Mouse (Mus musculus) cortical plate, adult 2 months (tissue): ENCODE data around the gene Slc22a17. TPM values are rescaled to one million over a fixed set of nuclear protein-coding genes. Genes with fewer than 3 reads are reported as not detected.

ENCODE experiments used
- H3K27ac ChIP-seq: fragments of 200-500 bp; 2 replicates; pipeline ENCODE4 v1.5.1; 2012; ENCODE audit warnings: low read length, control low read depth, inconsistent platforms; ENCODE audit not compliant: insufficient read depth
- H3K4me1 ChIP-seq: fragments of 200-500 bp; 2 replicates; pipeline ENCODE4 v1.6.1; 2011; ENCODE audit warnings: low read length; ENCODE audit not compliant: control insufficient read depth, insufficient read depth
- H3K4me3 ChIP-seq: fragments of 200-500 bp; 2 replicates; pipeline ENCODE4 v1.5.1; 2011; ENCODE audit warnings: mild to moderate bottlenecking, low read length, control low read depth; ENCODE audit not compliant: insufficient read depth
- CTCF ChIP-seq: fragments of 200-500 bp; IDR thresholded peaks from 2 replicates; pipeline ENCODE4 v1.5.1; 2011; ENCODE audit warnings: mild to moderate bottlenecking, control low read depth, low read length; ENCODE audit not compliant: insufficient read depth; ENCODE audit errors: extremely low read depth
- POLR2A ChIP-seq: fragments of 200-500 bp; IDR thresholded peaks from 2 replicates; pipeline ENCODE4 v1.6.1; 2011; ENCODE audit warnings: mild to moderate bottlenecking, low read length, control low read depth; ENCODE audit not compliant: insufficient read depth; ENCODE audit errors: extremely low read depth
- polyA plus RNA-seq: library from polyadenylated mRNA; depleted of rRNA; stranded (reverse); fragments of >200 nt; gene quantifications from 2 replicates; pipeline ENCODE4 v1.2.3, GENCODE M21; 2012

Gene Slc22a17
- polyA plus RNA-seq, 1 experiment = 776 TPM

DNA sequence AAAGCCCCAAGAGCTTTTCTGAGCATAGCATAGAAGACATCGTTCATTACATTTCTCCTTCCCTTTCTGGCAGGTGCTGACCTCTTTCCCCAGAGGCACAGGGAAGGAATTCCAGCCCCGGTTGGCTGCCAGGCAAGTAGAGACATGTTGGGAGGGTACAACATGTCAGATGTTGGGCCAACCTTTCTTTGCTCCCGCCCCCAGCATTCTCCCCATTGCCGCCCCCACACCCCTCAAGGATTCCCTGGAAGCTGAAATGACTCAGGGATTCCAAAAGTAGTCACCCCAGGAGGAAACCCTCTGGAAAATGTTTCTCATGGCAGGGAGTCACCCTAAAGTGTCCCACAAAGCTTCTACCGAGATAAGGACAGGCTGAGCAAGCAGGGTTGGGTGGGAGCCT, 16.9 kb upstream of the Slc22a17 start:
- Histone ChIP-seq H3K4me1 (no peaks in the 10 kb centered on the region), H3K27ac (no peak overlapping the region), H3K4me3 (no peak overlapping the region)
- TF ChIP-seq POLR2A (no peak), CTCF (no peak)

DNA sequence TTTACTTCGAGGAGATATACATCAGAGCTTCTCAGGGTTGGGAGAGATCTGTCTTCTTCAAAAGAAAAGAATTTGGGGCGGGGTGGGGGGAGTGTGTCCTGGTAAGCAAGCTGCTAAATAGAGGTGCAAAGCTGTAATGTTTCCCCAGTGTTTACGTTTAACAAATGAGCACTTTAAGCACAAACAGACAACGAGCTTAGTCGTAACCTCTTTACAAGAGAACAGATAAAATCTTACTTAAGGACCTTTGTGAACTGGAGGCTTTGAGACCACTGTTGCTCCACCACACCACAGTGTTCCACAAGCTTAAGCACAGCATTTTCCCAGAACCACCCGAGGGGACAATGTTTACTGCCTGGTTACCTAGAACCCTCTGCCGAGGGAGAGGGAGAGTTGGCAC, 14.4 kb upstream of the Slc22a17 start:
- H3K27ac ChIP-seq = 0 out of 2 replicates have a peak overlapping the region, but pooled peaks have one; percentile 54
- no peaks in the 10 kb centered on the region for H3K4me1 ChIP-seq
- TF ChIP-seq POLR2A = no peak
- no peak for TF ChIP-seq CTCF
- H3K4me3 ChIP-seq = no peak overlapping the region; the same call in 1 of the 2 replicates

DNA sequence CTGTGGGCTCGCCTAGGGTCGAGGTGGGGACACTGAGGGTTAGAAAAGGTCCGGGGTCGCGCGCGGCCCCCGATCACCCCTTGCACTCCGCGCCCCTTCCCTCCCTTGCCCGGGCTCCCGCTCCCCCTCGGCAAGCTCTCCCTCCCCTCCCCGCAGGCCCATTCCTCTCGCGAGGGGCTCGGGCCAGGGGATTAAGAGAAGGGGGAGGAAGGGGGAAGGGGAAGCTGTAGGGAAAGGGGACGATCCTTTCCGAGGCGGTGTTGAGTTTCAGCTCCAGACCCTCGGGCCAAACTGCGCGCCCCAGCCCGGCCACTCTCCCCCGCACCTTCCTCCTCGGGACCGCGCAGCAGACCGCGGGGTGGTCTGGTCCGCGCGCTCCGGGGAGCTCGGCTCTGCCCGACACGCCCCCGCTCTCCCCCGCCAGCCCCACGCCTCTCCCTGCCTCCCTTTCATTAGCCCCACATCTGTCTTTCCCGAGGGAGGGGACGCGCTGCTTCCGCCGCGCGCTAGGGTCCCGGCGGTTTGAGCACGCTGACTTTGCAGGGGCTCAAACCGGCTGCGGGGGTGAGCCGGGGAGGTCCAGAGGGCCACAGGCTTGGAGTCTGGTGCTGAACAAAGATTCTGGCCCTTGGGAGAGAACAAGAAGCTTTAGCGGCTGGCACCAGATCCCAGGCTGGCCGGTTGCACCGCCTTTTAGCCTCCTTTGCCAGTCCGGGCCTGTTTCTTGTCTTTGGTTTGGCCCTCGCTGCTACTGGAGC, 13.6 kb upstream of the Slc22a17 start:
- TF ChIP-seq POLR2A (0 out of 2 replicates have a peak, but pooled peaks have one; percentile 27), CTCF (no peak)
- peak overlapping the region; percentile 56 for H3K4me3 ChIP-seq
- 0 out of 2 replicates have a peak overlapping the region, but pooled peaks have one; percentile 54 for H3K27ac ChIP-seq

DNA sequence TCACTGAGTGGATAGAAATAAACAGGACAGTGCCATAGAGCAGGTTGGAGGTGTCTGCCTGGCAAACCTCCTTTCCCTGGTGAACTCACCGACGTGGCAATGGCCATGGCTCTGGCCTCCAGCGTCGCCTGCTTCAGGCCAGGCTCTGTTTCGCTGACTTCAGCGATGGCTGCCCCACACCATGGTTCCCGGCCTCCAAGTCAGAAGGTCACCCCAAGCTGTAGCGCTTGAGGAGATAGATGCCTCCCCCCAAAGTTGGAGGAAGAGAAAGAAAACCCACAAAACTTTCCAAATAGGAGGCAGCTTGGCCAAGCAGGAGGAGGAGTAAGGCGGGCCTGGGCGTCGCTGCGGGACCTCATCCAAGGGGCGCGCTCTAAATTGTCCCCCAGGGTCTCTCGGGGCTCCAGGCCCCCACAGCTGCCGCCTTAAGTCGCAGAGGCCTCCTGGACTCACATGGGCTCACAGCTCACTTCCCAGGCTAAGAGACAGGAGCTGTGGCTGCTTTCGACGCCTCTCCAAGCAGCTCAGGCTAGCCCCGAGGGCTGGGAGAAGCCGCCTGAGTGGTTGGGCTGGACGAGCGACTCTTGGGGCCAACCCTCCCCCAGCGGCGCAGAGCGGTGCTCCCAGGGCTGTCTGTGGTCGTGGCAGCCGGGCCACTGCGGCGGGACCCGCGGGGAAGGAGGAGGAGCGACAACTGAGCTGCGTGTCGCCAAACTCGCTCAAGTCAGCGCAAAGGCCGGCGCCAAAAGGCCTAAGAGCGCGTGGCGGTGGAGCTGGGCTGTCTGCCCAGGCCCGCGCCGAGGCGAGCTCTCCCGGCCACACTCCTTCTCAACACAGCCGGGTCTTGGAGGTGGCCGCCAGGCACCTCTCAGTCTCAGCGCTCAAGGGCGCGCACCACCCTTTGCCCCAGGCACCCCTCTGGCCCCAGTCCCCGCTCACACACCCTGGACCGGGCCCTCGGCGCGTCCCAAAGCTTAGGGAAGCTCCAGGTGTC, 12.7 kb upstream of the Slc22a17 start, which contains the start of gene Efs:
Gene Efs, minus strand, starts transcription at position 778 of the 994 bp plus-strand sequence.
- peak within 1 kb of the TSS; percentile 75; the same call in 1 of the 2 replicates for H3K27ac ChIP-seq
- TF ChIP-seq CTCF (no peak), POLR2A (no peak)

More for the DNA sequence above, 13.6 kb upstream of the Slc22a17 start:
- H3K4me1 ChIP-seq = no peaks in the 10 kb centered on the region

DNA sequence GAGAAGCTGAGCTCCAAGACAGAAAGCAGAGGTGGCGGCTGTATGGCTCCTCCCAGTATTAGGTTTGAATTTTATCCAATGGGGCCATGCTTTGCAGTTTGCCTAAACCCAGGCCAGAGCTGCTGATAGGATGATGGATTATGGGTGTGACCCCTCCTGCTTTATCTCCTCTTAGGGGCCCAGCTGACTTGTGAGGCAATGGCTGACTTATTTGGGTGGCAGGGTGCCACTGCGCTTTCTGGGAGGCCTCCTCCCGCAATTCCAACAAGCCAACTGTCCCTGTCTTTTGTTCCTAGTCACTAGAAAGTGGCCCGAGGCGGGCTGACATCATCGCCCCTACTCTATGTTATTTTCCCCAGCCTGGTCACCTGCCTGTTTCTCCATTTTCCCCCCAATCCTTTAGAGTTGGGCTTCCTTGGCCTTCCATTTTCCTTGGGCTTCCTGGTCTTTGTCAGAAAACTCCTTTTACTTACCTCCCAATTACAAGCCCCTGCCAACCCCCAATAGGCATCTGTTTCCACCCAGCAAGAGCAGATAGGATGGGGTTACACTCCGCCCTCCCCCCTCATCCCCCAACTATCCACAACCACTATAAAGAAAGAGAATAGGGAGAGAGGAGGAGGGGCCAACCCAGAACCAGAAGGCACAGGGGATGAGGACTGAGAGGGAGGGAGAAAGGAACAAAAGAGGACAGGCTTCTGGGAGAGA, 11.9 kb upstream of the Slc22a17 start:
- no peaks in the 10 kb centered on the region for H3K4me1 ChIP-seq
- no peak overlapping the region for H3K27ac ChIP-seq
- 0 out of 2 replicates have a peak overlapping the region, but pooled peaks have one; percentile 2 for H3K4me3 ChIP-seq
- no peak for TF ChIP-seq CTCF
- TF ChIP-seq POLR2A = no peak

More for the DNA sequence above, 12.7 kb upstream of the Slc22a17 start, which contains the start of gene Efs:
- H3K4me3 ChIP-seq = peak within 1 kb of the TSS; percentile 56
- no peaks in the 10 kb centered on the region for H3K4me1 ChIP-seq

DNA sequence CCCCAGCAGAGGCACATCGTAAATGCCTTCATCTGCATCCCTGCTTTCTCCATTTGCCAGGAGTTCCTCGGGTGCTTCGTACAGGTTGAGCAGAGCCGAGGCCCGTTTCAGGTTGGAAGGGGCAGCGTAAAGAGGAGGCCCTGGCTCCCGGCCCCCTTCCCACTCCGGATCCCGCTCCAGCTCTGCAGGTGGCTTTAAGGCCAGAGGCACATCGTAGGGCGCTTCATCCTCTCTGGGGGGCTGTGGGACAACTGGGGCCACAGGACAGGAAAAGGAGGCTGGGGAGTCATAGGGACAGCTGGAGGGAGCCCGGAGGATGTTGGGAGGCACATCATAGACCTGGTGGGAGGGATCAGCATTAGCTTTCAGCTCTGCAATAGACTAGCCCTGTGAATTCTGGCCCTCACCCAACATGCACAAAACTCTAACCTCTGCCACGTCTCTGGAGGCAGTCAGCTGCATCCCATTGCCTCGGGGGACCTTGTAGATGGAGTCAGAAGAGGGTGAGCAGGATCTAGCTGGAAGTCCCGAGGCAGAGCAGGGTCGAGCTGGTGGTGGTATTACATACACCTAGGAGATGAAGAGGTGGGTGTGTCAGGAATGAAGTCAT, 7.2 kb upstream of the Slc22a17 start:
- H3K4me1 ChIP-seq = no peaks in the 10 kb centered on the region
- TF ChIP-seq POLR2A (no peak), CTCF (no peak)

DNA sequence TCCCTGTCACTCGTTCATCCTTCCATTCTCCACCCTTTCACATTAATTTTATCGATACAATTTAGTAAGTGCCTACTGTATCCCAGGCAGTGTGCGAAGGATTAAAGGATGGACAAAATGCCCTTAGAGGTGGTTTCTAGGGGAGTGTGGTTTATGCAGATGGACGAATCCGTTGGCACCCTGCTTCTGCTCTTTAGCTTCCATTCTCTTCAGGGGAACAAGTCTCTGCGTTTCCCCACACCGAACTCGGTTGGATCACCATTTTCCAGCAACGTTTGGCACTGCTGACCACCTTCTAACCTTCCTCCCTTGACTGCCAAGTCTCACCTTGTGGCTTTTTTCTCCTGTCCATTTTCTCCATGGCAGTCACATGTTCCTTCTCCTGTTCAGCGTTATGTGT, 411 bp upstream of the Slc22a17 start:
- Histone ChIP-seq H3K27ac (peak overlapping the region; percentile 88), H3K4me3 (peak overlapping the region; percentile 95), H3K4me1 (peaks cover 12% of the 10 kb centered on the region)
- TF ChIP-seq POLR2A (no peak), CTCF (no peak)

More for the DNA sequence above, 7.2 kb upstream of the Slc22a17 start:
- Histone ChIP-seq H3K27ac (no peak overlapping the region), H3K4me3 (no peak overlapping the region)

DNA sequence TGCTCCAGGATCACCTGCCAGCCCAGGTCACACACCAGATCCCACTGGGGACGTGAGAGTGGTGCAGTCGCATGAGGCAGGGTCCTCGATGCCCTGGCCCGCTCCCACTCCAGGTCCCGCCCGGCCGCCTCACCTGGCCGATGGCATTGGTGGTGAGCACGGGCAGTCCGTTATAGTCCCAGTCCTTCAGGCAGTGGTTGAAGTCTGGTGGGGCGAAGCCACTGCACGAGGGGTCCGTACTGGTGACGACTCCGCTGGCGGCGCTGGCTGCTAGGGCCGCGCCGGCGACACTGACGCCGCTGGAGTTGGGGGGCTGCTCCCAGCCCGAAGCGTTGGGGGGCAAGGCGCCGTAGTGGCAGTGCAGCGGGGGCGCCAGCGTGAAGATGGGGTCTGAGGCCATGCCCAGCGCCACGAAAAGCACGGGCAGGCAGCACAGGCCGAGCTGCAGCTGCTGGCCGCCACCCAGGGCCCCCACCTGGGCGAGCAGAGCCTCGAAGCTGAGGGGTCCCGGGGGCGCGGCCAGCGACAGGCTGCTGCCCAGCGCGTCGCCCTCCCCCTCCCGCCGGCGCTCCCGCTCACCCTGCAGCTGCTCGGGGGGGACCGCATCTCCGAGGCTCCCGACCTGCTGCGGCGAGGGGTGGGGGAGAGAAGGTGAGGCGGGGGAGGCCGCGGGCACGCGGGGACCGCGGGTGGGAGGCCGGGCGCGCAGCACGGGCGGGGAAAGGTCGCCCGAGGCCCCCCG, 652 bp downstream of the Slc22a17 start:
- peaks cover 12% of the 10 kb centered on the region for H3K4me1 ChIP-seq
- TF ChIP-seq POLR2A (no peak), CTCF (no peak)
- peak overlapping the region; percentile 88 for H3K27ac ChIP-seq
- peak overlapping the region; percentile 95 for H3K4me3 ChIP-seq
